Mouse (Mus musculus): ENCODE measurements around the gene Dock8. TPM values are rescaled to one million over a fixed set of nuclear protein-coding genes. Genes with fewer than 3 reads are reported as not detected.

The Dock8 gene
- polyA plus RNA-seq, 1 experiment: 0.09 TPM

GRCm38 (mm10) chr19:25230975-25231334 is 231.6 kb downstream of the Dock8 start:
- H3K36me3 ChIP-seq (ENCODE audit: control insufficient read depth): no peaks in the 10 kb centered on the region
- H3K4me3 ChIP-seq (replicated peaks): no peak overlapping the region
- H3K4me1 ChIP-seq (ENCODE audit: control insufficient read depth): no peaks in the 10 kb centered on the region
- H3K9me3 ChIP-seq (ENCODE audit: control insufficient read depth, low read length): no peaks in the 10 kb centered on the region
- H3K27me3 ChIP-seq (ENCODE audit: control insufficient read depth): peaks cover 8% of the 10 kb centered on the region
- TF ChIP-seq TAL1 (IDR thresholded peaks at IDR 0.05; ENCODE audit: low read length) (no peak), GATA1 (IDR thresholded peaks at IDR 0.05; ENCODE audit: low read length) (no peak)

- Histone ChIP-seq H3K36me3 (ENCODE audit: control insufficient read depth) (no peaks in the 10 kb centered on the region), H3K27me3 (ENCODE audit: control insufficient read depth) (peaks cover 19% of the 10 kb centered on the region), H3K4me3 (replicated peaks) (no peak overlapping the region), H3K9me3 (ENCODE audit: control insufficient read depth, low read length) (no peaks in the 10 kb centered on the region), H3K4me1 (ENCODE audit: control insufficient read depth) (no peaks in the 10 kb centered on the region; the same call in 1 of the 2 replicates)
- TF ChIP-seq GATA1 (IDR thresholded peaks at IDR 0.05; ENCODE audit: low read length) (no peak), TAL1 (IDR thresholded peaks at IDR 0.05; ENCODE audit: low read length) (no peak)
Measured at GRCm38 (mm10) chr19:25232032-25232431, 232.7 kb downstream of the Dock8 start.

- Histone ChIP-seq H3K4me3 (replicated peaks) (peak within 1 kb of the TSS; percentile 55), H3K27me3 (ENCODE audit: control insufficient read depth) (peaks cover 39% of the 10 kb centered on the region), H3K36me3 (ENCODE audit: control insufficient read depth) (no peaks in the 10 kb centered on the region), H3K4me1 (ENCODE audit: control insufficient read depth) (no peaks in the 10 kb centered on the region; the same call in 1 of the 2 replicates), H3K9me3 (ENCODE audit: control insufficient read depth, low read length) (no peaks in the 10 kb centered on the region)
- no peak for TF ChIP-seq GATA1 (IDR thresholded peaks at IDR 0.05; ENCODE audit: low read length)
- no peak for TF ChIP-seq TAL1 (IDR thresholded peaks at IDR 0.05; ENCODE audit: low read length)
Measured at GRCm38 (mm10) chr19:25236596-25237491, 237.5 kb downstream of the Dock8 start, which contains the start of gene Kank1. Gene Kank1 (plus strand): TSS chr19:25236975.

- peak overlapping the region; percentile 55 for H3K4me3 ChIP-seq (replicated peaks)
Measured at GRCm38 (mm10) chr19:25237492-25238040, 238.2 kb downstream of the Dock8 start.

GRCm38 (mm10) chr19:25238121-25238520 is 238.8 kb downstream of the Dock8 start:
- no peak for TF ChIP-seq TAL1 (IDR thresholded peaks at IDR 0.05; ENCODE audit: low read length)
- Histone ChIP-seq H3K36me3 (ENCODE audit: control insufficient read depth) (no peaks in the 10 kb centered on the region), H3K27me3 (ENCODE audit: control insufficient read depth) (peaks cover 39% of the 10 kb centered on the region), H3K4me1 (ENCODE audit: control insufficient read depth) (no peaks in the 10 kb centered on the region; the same call in 1 of the 2 replicates), H3K9me3 (ENCODE audit: control insufficient read depth, low read length) (no peaks in the 10 kb centered on the region), H3K4me3 (replicated peaks) (no peak overlapping the region)

More at GRCm38 (mm10) chr19:25237492-25238040, 238.2 kb downstream of the Dock8 start:
- H3K27me3 ChIP-seq (ENCODE audit: control insufficient read depth): peaks cover 39% of the 10 kb centered on the region
- no peaks in the 10 kb centered on the region for H3K9me3 ChIP-seq (ENCODE audit: control insufficient read depth, low read length)
- H3K4me1 ChIP-seq (ENCODE audit: control insufficient read depth): no peaks in the 10 kb centered on the region; the same call in 1 of the 2 replicates
- no peak for TF ChIP-seq TAL1 (IDR thresholded peaks at IDR 0.05; ENCODE audit: low read length)
- no peak for TF ChIP-seq GATA1 (IDR thresholded peaks at IDR 0.05; ENCODE audit: low read length)
- H3K36me3 ChIP-seq (ENCODE audit: control insufficient read depth): no peaks in the 10 kb centered on the region

- TF ChIP-seq GATA1 (IDR thresholded peaks at IDR 0.05; ENCODE audit: low read length) (no peak), TAL1 (IDR thresholded peaks at IDR 0.05; ENCODE audit: low read length) (no peak)
Measured at GRCm38 (mm10) chr19:25243566-25243965, 244.2 kb downstream of the Dock8 start.

GRCm38 (mm10) chr19:25246062-25246461 is 246.7 kb downstream of the Dock8 start:
- H3K4me3 ChIP-seq (replicated peaks): no peak overlapping the region
- H3K9me3 ChIP-seq (ENCODE audit: control insufficient read depth, low read length): no peaks in the 10 kb centered on the region
- no peak for TF ChIP-seq TAL1 (IDR thresholded peaks at IDR 0.05; ENCODE audit: low read length)
- no peak for TF ChIP-seq GATA1 (IDR thresholded peaks at IDR 0.05; ENCODE audit: low read length)
- H3K4me1 ChIP-seq (ENCODE audit: control insufficient read depth): no peaks in the 10 kb centered on the region
- no peaks in the 10 kb centered on the region for H3K27me3 ChIP-seq (ENCODE audit: control insufficient read depth)
- H3K36me3 ChIP-seq (ENCODE audit: control insufficient read depth): no peaks in the 10 kb centered on the region

More at GRCm38 (mm10) chr19:25243566-25243965, 244.2 kb downstream of the Dock8 start:
- Histone ChIP-seq H3K4me1 (ENCODE audit: control insufficient read depth) (no peaks in the 10 kb centered on the region), H3K4me3 (replicated peaks) (no peak overlapping the region), H3K9me3 (ENCODE audit: control insufficient read depth, low read length) (no peaks in the 10 kb centered on the region), H3K36me3 (ENCODE audit: control insufficient read depth) (no peaks in the 10 kb centered on the region), H3K27me3 (ENCODE audit: control insufficient read depth) (peaks cover 6% of the 10 kb centered on the region)

GRCm38 (mm10) chr19:25247858-25248552 is 248.7 kb downstream of the Dock8 start:
- no peaks in the 10 kb centered on the region for H3K4me1 ChIP-seq (ENCODE audit: control insufficient read depth)

GRCm38 (mm10) chr19:25249230-25249629 is 249.9 kb downstream of the Dock8 start:
- H3K27me3 ChIP-seq (ENCODE audit: control insufficient read depth): no peaks in the 10 kb centered on the region
- no peaks in the 10 kb centered on the region for H3K4me1 ChIP-seq (ENCODE audit: control insufficient read depth)
- H3K36me3 ChIP-seq (ENCODE audit: control insufficient read depth): no peaks in the 10 kb centered on the region
- H3K9me3 ChIP-seq (ENCODE audit: control insufficient read depth, low read length): no peaks in the 10 kb centered on the region
- H3K4me3 ChIP-seq (replicated peaks): no peak overlapping the region
- TF ChIP-seq TAL1 (IDR thresholded peaks at IDR 0.05; ENCODE audit: low read length): no peak

More at GRCm38 (mm10) chr19:25247858-25248552, 248.7 kb downstream of the Dock8 start:
- H3K36me3 ChIP-seq (ENCODE audit: control insufficient read depth): no peaks in the 10 kb centered on the region
- no peak overlapping the region for H3K4me3 ChIP-seq (replicated peaks)
- H3K9me3 ChIP-seq (ENCODE audit: control insufficient read depth, low read length): no peaks in the 10 kb centered on the region
- TF ChIP-seq GATA1 (IDR thresholded peaks at IDR 0.05; ENCODE audit: low read length) (no peak), TAL1 (IDR thresholded peaks at IDR 0.05; ENCODE audit: low read length) (no peak)
- no peaks in the 10 kb centered on the region for H3K27me3 ChIP-seq (ENCODE audit: control insufficient read depth)

Data from erythroblast, embryonic 14.5 days (primary cell).